Mouse (Mus musculus) E14TG2a.4 (cell line): Measurements from ENCODE around the gene Ptprm.

ENCODE experiments used
- CTCF ChIP-seq: conservative IDR thresholded peaks from 2 replicates; pipeline ENCODE4 v1.5.1; 2014; ENCODE audit warnings: low read length
- NANOG ChIP-seq: IDR thresholded peaks from 2 replicates; pipeline ENCODE4 v1.6.1; 2014; ENCODE audit warnings: borderline replicate concordance, low read length, mixed read lengths
- POU5F1 ChIP-seq: IDR thresholded peaks from 2 replicates; pipeline ENCODE4 v1.6.1; 2014; ENCODE audit warnings: low read length, borderline replicate concordance

GRCm38 (mm10) chr17:66785586-66785985 lies 568.7 kb downstream of the Ptprm start:
- TF ChIP-seq CTCF (no peak), NANOG (no peak), POU5F1 (no peak)
